Mouse (Mus musculus) adrenal gland, adult 8-10 months (tissue): ENCODE data around the gene Epb41l1. TPM values are rescaled to one million over a fixed set of nuclear protein-coding genes. Genes with fewer than 3 reads are reported as not detected.
"Not testable (repeated sequence)": the region's sequence is repeated elsewhere in the genome, so short reads cannot be mapped to it uniquely, and the experiment has no call there.

ENCODE experiments used
- DNase-seq: peaks from one replicate; pipeline ENCODE4 v3.0.0; 2022
- total RNA-seq, 4 experiments: library from RNA; stranded (reverse); gene quantifications; 2 replicates each; pipeline ENCODE4 v1.2.4; 2022

Epb41l1 gene
- total RNA-seq, 4 experiments from 2014 or later, result 72.4 to 109 (median 91.3) TPM

DNA sequence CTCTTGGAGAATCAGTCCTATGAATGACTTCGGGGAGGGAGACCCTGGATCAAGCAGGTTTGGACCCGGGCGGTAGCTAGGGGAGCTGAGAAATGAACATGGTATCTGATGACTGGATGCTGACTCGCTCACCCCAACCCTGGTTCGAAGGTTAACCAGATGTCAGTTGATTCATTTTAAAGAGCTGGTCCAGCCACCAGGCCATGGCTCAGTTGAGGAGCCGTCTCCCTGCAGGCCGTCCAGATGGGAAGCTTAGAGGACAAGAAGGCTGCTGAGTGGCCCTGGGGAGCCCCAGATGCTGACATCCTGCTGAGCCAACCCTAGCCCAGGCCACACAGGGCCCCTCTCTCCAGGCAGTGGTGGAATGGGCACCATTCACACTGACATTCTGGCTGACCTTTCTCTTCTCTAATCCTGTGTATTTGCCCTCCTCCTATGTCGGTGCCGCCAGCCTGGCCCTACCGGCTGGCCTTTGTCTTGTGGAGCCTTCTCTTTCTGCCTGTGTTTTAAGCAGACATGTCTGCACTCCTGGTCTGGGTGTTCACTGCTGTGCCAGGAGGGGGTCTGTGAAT, 67.0 kb downstream of the Epb41l1 start:
- peak; percentile 22 for DNase-seq

DNA sequence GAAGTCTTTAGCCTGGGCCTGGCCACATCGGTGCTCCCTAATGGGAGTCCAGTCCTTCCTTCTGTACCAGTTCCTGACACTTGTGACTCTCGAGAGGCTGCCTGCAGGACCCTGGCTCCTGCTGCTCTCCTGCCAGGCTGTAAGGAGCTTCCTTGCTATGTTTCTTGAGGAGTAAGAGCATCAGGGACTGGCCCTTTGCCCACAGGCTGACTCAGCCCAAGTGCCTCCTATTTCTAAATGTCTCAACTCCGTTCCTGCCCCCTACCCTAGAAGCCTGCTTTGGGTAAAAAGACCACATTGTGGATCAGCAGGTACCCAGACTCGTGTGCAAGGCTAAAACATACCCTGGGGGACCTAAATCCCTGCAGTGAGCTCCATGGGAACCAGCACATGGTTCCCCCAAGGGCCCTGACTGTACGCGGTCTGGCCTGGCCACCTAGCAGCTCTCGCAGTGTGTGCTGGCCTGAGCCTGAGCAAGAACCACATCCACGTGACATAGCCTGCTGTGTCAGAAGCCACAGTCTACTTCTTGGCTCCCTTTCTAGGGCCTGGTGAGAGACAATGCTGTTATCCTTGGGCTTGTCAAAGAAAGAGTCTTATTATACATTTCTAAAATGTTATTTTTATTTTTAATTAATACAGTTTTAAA, 67.6 kb downstream of the Epb41l1 start:
- DNase-seq, result peak; percentile 34

DNA sequence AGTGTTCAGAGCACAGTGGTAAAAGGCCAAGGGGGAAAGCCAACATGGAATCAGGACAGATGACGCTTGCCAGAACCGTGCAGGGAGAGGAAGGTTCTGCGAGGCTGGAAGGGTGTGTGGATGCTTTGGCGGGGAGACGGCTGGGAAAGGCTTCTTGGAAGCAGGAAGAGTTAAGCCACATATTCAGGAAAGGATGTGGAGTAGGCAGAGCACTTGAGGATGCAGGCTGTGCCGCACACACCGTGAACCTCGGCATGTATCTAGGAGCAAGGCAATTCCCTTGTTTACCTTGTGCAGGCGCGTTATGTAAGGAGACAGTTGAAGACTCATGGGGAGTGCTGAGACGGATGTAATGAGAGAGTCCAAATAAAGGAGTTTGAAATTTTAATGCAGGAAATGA, 69.5 kb downstream of the Epb41l1 start:
- DNase-seq, result no peak

DNA sequence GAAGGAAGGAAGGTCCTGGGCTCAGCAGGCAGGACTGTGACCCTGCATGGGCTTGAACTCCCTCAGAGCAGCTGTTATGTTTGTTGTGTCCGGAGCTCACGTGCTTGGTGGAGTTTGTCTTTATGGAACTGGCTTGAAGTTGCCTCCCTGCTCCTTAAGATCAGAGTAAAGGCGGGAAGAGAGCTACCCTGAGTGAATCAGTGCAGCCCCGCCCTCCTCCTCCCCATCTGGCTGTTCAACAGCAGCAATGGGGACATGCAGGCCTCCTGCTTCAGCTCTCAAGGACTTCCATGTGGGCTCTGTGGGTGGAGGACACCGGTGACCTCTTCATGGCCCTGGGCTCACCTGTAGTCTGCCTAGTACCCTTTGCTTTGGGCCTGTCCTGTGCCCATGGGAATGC, 71.1 kb downstream of the Epb41l1 start:
- no peak for DNase-seq

DNA sequence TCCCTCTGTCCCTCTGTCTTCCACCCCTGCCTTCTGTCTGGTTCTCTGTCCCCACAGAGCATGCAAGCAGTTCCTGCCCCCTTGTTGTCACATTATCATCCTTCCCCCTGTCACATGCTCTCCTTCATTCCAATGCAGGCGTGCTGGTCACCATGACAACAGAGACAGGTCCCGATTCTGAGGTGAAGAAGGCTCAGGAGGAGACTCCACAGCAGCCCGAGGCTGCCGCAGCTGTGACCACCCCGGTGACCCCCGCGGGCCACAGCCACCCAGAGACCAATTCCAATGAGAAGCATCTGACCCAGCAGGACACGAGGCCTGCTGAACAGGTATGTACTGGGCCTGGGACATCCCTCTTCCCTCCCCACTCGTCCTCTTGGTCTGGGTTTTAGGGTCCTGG, 73.1 kb downstream of the Epb41l1 start:
- DNase-seq, result no peak

DNA sequence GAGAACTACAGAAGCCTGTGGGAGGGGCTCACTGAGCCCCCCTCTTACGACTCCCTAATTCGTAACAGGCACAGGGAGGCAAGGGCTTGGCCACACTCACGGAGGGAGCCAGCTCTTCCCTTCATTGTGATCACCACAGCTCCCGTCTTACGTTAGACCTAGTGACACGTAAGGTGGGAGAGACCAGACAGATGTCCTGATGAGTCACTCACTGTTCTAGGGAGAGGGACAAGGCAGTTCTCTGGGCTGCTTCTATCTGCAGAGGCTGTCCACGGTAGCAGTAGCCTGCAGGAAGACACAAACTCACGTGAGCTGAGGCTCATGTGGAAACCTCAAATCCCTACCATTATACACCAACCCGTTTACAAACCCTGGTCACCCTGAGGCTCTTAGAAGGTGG, 73.8 kb downstream of the Epb41l1 start:
- no peak for DNase-seq

DNA sequence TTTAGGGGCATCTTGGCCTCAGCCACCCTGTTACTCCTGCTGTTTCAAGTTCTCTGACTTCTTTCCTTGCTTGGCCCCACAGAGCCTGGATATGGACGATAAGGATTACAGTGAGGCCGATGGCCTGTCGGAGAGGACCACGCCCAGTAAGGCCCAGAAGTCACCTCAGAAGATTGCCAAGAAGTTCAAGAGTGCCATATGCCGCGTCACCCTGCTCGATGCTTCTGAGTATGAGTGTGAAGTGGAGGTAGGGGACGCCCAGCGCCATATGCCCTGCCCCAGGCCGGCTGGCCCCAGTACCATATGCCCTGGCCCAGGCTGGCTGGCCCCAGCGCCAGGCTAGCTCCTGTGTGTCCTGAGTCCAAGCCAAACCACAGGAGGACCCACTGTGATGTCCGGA, 74.2 kb downstream of the Epb41l1 start:
- DNase-seq, result no peak

DNA sequence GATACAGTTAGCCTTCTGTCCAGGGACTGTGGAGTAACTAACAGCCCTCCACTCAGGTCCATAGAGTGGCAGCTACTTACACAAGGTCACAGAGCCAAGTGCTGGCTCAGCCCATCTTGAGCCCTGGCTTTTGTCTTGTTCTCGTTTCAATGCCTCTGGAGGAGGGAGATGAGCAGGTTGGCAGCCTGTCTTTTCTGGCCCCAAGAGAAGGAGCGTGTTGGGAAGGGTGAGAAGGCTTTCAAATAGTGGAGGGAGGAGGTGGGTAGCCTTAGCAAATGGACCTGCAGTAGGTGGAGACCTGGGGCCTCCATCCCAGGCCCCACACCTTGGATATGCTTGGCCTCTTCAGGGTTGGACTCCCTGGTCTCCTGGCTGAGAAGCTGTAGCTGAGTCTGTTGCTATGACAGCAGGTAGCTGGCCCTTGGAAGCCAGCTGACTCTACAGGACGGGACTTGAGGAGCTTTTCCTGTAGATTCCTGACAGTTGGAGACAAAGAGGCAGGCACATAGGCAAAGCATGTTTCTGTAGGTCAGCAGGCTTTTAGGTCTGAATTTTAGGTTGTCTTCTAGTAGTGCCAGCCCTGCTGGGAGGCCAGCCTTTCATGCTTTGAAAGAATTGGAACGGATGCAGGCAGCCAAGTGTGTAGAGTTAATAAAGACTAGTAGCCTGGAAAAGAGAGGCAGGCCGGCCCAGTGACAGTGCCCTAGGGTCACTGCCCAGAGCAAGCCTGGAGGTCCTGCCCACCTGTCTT, 76.3 kb downstream of the Epb41l1 start:
- no peak for DNase-seq

DNA sequence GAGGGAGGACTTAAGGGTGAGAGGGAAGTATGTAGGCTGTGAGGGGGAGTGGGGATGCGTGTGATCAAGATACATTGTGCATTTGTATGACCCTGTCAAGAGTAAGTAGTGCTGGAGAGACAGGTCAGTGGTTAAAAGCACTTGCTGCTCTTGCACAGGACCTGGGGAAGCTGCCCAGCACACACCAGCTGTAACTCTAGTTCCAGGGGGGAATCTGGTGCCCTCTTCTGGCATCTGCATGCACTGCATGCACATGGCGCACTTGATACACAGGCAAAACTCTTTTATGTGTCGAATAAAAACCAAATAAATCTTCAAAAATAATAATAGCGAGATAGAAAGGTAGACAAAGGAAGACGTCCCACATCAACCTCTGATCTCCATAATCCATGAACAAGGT, 77.2 kb downstream of the Epb41l1 start:
- peak; percentile 31 for DNase-seq

DNA sequence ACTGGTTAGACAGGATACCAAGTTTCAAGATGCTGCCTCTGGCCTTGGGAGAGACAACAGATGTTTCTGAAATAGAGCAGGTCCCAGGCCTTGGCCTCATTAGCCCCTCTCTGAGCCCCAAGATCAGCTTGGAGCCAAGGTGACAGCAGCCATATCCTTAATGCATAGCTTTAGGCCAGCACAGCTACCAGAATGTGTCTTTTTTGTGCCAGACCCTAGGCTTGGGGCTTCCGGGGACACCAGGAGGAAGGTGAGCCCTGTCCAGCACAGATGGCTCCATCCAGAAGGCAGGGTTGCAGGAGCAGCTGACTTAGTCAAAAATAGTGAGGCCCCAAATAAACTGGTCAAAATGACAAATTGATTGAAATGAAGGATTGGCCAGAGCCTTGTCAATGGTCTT, 80.3 kb downstream of the Epb41l1 start:
- no peak for DNase-seq

DNA sequence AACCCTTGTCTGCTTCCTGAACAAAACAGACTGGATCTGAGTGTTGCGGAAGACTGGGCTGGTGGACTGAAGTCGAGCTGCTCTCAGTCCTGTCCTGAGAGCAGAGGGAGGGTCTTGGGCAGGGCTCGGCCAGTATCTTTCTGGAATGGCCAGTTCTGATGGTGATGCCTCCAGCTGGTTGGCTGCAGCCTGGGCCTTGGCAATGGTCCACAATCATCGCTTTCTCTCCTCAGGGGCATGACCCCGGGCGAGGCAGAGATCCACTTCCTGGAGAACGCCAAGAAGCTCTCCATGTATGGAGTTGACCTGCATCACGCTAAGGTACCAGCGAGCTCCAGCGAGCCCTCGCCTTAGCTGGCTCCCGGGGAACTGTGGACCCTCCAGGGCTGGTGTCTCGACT, 84.8 kb downstream of the Epb41l1 start:
- no peak for DNase-seq

DNA sequence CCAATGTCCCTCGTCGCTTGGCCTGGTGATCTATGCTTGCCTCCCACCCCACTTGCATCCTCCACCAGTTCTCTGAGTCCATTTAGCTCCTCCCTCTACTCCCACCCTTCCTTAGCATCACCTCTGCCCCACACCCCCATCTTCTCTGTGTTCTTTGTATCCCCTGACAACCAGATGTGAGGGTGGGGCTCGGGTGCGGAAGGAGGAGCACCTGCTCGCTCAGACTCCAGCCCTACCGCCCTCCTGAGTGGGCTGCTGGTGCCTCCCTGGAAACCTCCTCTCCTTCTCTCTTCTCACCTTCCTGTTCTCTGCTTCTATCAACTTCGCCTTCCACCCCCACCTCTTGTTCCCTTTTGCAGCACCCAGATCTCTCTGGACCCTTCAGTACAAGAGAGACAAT, 91.3 kb downstream of the Epb41l1 start:
- DNase-seq, result no peak

DNA sequence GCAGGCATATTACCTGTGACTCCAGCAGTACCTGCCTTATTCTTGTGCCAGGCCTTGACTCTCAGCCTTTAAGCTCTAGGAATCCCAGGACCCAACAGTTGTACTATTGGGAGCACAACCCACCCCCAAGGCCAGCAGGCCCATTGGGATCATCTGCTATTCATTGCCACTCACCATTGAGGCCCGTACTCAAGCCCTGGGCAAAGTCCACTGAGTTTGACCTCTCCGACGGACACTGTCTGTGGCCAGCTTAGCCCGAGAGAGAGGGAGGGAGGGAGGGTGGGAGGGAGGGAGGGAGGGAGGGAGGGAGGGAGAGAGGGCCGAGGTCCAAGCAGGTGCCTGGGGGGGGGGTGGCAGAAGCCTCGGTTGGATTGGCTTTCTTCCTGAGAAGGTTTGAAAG, 91.9 kb downstream of the Epb41l1 start:
- no peak for DNase-seq

DNA sequence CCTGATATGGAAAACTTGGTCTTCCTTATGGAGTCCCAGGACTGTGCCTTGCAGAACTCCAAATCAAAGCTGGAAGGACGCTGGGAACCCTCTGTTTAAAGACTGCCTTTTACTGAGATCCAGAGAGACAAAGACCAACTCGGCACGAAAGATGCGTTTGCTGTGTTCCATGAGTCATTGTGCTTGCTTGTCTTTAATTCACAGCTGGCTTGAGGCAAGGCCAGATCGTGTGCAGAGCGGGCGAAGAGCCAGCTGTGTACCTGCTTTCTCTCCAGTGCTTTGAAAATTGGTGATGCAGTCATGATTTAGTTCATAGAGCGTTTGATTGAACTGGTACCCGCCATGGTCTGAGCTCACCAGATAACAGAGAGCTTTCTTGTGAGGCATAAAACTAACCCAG, 94.4 kb downstream of the Epb41l1 start:
- no peak for DNase-seq

DNA sequence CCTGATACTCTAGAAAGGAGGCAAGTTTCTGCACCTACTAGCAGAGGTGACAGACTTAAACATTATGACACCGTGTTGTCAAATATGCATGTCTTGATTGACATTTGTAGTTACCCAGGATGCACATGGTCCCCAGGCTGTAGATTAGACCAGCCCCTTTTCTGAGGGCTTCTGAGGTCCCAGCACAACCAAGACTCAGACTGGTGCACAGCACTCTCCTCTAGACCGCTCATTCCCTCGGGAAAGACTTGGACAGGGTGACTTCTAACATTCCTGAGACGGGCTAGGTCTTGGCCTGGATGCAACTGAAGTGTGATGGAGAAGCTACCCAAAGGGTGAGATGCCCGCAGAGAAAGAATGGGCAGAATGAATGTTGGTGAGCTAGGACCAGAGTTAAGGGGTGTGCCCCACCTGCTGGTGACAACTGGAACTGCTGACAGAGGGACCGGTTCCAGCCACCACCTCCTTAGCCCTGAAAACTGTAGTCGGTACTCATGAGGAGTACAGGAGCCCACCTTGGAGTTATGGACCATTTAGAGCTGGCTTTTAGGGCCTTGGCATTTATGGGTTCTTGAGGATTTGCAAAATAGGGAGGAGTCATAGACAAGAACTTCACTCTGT, 95.0 kb downstream of the Epb41l1 start:
- peak; percentile 63 for DNase-seq

DNA sequence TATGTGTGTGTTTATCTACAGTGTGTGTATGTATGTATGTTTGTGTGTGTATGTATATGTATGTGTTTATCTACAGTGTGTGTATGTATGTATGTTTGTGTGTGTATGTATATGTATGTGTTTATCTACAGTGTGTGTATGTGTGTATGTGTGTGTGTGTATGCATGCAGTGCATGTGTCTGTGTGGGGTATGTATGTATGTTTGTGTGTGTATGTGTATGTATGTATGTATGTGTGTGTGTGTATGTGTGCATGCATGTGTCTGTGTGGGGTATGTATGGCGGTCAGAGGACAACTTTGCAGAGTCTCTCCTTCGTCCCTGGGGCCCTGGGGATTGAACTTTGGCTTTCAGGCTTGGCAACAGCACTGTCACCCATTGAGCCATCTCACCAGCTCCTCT, 96.0 kb downstream of the Epb41l1 start:
- not testable (repeated sequence) for DNase-seq

DNA sequence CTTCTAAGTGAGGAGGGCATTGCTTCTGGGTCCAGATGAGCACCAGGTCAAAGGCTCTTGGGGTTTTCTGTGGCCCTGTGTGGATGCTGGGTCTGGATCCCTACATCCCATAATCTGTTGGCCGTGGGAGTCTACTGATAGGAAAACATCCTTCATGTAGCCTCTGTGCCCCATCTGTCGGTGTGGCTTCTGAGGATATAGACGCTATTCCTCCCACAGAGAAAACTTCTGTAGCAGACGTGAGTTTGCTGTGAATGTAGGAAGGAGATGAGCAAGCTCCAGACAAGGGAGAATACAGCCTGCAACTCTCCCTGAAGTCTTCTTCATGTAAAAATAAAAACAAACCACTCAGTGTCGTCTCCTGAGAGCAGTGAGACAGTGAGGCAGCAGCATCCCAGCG, 97.6 kb downstream of the Epb41l1 start:
- no peak for DNase-seq

DNA sequence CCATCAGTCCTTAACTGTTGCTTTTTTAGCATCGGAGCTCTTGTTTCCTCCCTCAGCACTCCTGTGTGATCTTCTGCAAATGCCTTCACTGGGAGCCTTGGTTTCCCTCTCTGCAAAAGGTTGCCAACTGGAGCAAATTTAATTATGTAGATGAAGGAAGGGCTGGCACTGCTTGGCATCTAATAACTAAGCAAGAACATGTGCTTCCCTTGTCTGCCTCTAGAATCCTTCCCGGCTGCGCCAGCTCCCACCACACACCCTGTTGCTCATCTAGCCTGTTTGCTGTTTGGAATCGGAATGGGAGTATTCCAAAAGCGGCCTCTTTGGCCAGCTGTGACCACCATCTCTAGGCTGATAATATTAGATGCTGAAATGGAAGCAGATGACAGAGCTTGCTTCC, 98.9 kb downstream of the Epb41l1 start:
- DNase-seq, result no peak

DNA sequence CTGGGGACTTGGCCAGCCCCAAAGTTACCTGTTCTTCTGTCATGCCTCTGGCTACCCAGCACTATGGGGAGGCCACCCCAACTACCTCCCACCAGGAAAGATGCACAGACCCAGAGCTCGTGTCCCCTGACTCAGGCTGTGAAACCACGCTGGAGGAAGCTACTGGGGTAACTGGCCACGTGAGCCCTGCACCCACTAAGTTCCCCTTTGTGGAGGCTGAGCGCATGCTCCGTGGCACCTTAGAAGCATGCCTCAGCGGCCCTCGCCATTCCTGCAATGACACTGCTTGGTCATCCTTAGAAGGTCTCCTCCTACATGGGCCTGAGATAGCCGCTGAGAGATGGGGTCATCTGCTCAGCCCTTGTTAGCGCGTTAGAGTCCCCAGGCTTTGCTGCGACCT, 102.3 kb downstream of the Epb41l1 start:
- DNase-seq, result no peak

DNA sequence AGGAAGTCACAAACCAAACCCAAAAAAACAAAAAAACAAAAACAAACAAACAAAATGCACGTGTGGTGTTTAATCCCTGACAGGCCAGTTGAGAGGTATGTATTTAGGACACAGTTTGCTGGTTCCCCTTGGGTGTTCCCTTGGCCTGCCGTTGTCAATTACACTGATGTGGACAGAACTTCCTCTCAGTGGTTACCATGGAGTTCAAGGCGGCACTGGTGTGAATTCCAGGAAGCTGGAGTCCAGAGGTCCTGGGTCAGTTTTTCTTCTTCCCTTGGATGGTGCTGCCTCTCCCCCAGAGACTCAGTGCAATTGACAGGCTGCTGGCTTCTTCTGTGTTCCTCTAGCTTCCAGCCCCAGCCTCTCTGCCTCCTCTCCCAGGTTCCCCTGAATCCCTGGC, 103.4 kb downstream of the Epb41l1 start:
- DNase-seq, result no peak

DNA sequence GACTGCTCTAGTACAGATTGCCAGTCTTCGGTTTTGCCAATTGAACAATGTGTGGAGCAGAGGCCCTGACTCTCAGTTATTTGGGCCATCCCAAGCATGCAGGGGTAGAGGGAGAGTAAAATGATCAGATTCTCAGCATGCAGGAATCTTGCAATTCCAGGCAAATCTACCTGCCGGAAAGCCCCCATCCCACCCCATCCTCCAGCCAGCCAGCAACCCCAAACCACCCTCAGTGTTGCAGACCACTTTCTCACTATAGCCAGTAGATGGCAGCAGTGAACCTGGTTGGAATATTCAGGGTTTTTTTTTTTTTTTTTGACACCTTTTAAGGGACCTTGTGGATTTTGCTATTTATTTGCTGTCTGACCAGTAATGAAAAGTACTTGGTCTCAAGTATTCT, 109.0 kb downstream of the Epb41l1 start:
- no peak for DNase-seq

DNA sequence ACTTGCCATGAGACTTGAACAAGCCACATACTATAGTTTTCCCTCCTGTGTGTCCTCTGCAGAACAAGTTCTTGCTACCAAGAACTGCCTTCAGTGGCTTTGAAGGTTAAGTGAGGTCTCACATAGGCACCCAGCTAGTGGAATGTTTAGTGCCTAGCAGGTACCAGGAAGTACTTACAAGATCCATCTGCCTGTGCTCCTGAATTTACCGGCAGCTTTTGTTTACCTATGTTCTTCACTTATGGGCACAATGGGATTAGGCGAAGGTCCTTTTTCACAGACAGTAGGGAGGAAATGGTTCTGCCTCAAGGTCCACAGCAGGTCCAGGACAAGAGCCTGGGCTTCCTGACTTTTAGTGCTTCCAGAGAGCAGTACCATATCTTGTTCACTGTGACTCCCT, 112.5 kb downstream of the Epb41l1 start:
- no peak for DNase-seq

DNA sequence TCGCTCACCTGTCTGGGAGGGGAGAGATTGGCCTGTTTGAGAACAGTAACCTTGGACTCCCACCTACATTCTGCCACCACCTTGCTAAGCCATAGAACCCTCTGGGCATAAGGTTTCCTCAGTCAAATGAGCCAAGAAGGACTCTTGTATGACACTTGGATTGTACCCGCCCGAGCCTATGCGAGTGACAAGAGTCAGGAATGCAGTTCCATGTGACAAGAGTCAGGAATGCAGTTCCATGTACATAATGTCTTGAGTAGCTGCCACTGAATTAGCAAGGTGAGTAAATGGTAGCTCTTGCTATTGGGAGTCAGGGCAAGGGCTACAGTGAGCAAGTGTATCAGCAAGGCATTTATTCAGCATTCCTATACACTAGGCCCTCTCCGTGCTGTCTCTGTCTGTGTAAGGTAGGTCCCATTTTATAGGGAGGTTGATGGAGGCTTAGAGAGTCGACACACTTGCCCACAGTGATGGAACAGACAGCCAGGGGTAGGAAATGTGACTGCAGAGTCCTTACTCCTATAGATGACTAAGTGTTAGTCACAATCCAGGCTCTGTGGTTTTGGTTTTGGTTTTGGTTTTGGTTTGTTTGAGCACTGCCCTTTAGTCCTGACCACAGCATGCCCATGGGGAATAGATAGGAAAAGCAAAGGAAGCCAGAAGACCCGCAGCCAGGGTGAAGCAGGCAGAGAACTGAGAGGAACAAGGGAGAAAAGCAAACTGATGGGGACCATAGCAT, 118.3 kb downstream of the Epb41l1 start:
- no peak for DNase-seq
